Mouse (Mus musculus) heart, postnatal 0 days (tissue): ENCODE results near the gene Rcn3.

Experiments used
- CTCF ChIP-seq: IDR thresholded peaks from 2 replicates; pipeline ENCODE4 v1.5.1; 2016; ENCODE audit warnings: antibody characterized with exemption, control low read depth, low read depth
- EP300 ChIP-seq: IDR thresholded peaks from 2 replicates; pipeline ENCODE4 v1.6.1; 2016; ENCODE audit warnings: antibody characterized with exemption, low read depth

DNA sequence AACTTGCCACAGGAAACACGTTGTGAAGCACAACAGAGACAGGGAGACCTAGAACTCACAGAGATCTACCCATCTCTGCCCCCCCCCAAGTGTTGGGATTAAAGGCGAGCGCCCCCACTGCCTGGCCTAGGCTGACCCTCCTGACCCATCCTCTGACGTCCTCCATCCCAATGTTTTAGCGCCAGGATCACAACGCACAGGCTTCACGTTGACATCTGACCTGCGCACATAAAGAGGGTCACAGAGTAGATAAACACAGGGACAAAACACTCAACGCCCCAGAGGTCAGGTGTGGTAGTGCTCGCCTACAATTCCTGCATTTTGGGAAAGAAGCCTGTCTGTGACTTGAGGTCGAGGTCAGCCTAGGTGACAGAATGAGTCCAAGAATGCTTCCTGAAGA is 55.3 kb downstream of the Rcn3 start:
- TF ChIP-seq CTCF (no peak), EP300 (no peak)
